Mouse (Mus musculus) cerebellum, adult 2 months (tissue): ENCODE data around the gene Abcc2. TPM values are rescaled to one million over a fixed set of nuclear protein-coding genes. Genes with fewer than 3 reads are reported as not detected.

Experiments
- DNase-seq, 2 experiments: peaks; one replicate each; pipeline ENCODE4 v3.0.0; 2021
- H3K27ac ChIP-seq: fragments of 200-500 bp; 2 replicates; pipeline ENCODE4 v1.5.1; 2012; ENCODE audit warnings: low read length, control low read depth, inconsistent platforms; ENCODE audit not compliant: insufficient read depth
- H3K27me3 ChIP-seq: fragments of 200-500 bp; 2 replicates; pipeline ENCODE4 v1.6.1; 2012; ENCODE audit warnings: inconsistent platforms, mild to moderate bottlenecking, low read length, moderate library complexity; ENCODE audit not compliant: control insufficient read depth, insufficient read depth
- H3K4me1 ChIP-seq: fragments of 200-500 bp; 2 replicates; pipeline ENCODE4 v1.6.1; 2011; ENCODE audit warnings: low read length; ENCODE audit not compliant: control insufficient read depth, insufficient read depth
- H3K4me3 ChIP-seq: fragments of 200-500 bp; replicated peaks from 2 replicates; pipeline ENCODE3; 2011; ENCODE audit warnings: mild to moderate bottlenecking, low read depth, low read length, control low read depth; ENCODE audit not compliant: insufficient read depth
- CTCF ChIP-seq: fragments of 200-500 bp; IDR thresholded peaks from 2 replicates; pipeline ENCODE4 v1.5.1; 2011; ENCODE audit warnings: low read depth, mild to moderate bottlenecking, control low read depth, low read length, moderate library complexity, borderline replicate concordance; ENCODE audit not compliant: insufficient read depth
- POLR2A ChIP-seq: fragments of 200-500 bp; IDR thresholded peaks from 2 replicates; pipeline ENCODE4 v1.6.1; 2011; ENCODE audit warnings: low read length, control low read depth, borderline replicate concordance; ENCODE audit not compliant: insufficient read depth
- WGBS: fragments of 180-500 bp; shearing (Covaris S2); methylation state at CpG from one replicate; pipeline ENCODE4 v1.1.7; 2018; 5-methylcytosine and 5-hydroxymethylcytosine counted together
- polyA plus RNA-seq: library from polyadenylated mRNA; depleted of rRNA; stranded (reverse); fragments of >200 nt; gene quantifications from 2 replicates; pipeline ENCODE4 v1.2.3, GENCODE M21; 2012

The Abcc2 gene
- polyA plus RNA-seq, 1 experiment: 0.05 TPM

GRCm38 (mm10) chr19:43784761-43785160 is 2.8 kb downstream of the Abcc2 start:
- no peak overlapping the region for H3K27ac ChIP-seq
- H3K4me3 ChIP-seq: no peak overlapping the region
- H3K4me1 ChIP-seq: no peaks in the 10 kb centered on the region
- TF ChIP-seq CTCF (no peak), POLR2A (no peak)
- DNase-seq: no peak
- H3K27me3 ChIP-seq: no peaks in the 10 kb centered on the region
- WGBS: 77% methylated on average over 8 of the region's 8 CpGs

GRCm38 (mm10) chr19:43786249-43787026 is 4.4 kb downstream of the Abcc2 start:
- WGBS: 82% methylated on average over 13 of the region's 13 CpGs
- no peak for DNase-seq
- no peak overlapping the region for H3K4me3 ChIP-seq
- no peaks in the 10 kb centered on the region for H3K4me1 ChIP-seq
- no peak overlapping the region for H3K27ac ChIP-seq
- TF ChIP-seq CTCF (no peak), POLR2A (no peak)
- no peaks in the 10 kb centered on the region for H3K27me3 ChIP-seq

DNA sequence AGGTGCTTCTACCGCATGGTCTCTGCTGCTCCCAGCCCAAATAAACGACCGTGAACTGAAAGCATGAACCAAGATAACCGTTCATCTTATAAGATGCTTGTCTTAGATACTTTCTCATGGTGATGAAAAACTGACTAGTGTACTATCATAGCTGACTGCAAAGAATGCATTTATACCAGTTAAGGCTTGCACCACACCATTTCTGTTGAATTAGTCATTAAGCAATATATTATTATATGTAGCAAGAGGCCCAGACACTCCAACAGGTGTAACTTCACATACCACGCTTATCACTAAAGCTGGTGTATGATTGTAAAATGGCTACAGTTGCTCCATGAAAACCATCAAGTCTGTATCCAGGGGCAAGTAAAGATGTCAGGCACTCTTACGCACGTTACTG is 7.8 kb downstream of the Abcc2 start:
- Histone ChIP-seq H3K4me3 (no peak overlapping the region), H3K4me1 (no peaks in the 10 kb centered on the region), H3K27ac (no peak overlapping the region), H3K27me3 (no peaks in the 10 kb centered on the region)
- no peak for DNase-seq
- WGBS: 90% methylated on average over 7 of the region's 7 CpGs
- TF ChIP-seq POLR2A: no peak
- TF ChIP-seq CTCF: no peak

GRCm38 (mm10) chr19:43792537-43792936 is 10.5 kb downstream of the Abcc2 start:
- Histone ChIP-seq H3K27ac (no peak overlapping the region), H3K4me1 (no peaks in the 10 kb centered on the region), H3K4me3 (no peak overlapping the region), H3K27me3 (no peaks in the 10 kb centered on the region)
- 92% methylated on average over 4 of the region's 4 CpGs for WGBS
- no peak for DNase-seq
- TF ChIP-seq CTCF: no peak
- TF ChIP-seq POLR2A: no peak

- no peak for TF ChIP-seq CTCF
- WGBS: 93% methylated on average over 1 of the region's 1 CpGs
- no peak overlapping the region for H3K4me3 ChIP-seq
- no peaks in the 10 kb centered on the region for H3K4me1 ChIP-seq
- DNase-seq: no peak
- no peaks in the 10 kb centered on the region for H3K27me3 ChIP-seq
- H3K27ac ChIP-seq: no peak overlapping the region
Observed at GRCm38 (mm10) chr19:43793951-43794350, 12.0 kb downstream of the Abcc2 start.

- no peak overlapping the region for H3K27ac ChIP-seq
- WGBS: 72% methylated on average over 8 of the region's 8 CpGs
- H3K4me3 ChIP-seq: no peak overlapping the region
- H3K27me3 ChIP-seq: no peaks in the 10 kb centered on the region
- H3K4me1 ChIP-seq: no peaks in the 10 kb centered on the region
- TF ChIP-seq POLR2A (no peak), CTCF (no peak)
- DNase-seq: no peak
Observed at GRCm38 (mm10) chr19:43795511-43795910, 13.5 kb downstream of the Abcc2 start.

- WGBS: 72% methylated on average over 5 of the region's 5 CpGs
- no peak for DNase-seq
Observed at GRCm38 (mm10) chr19:43797216-43797615, 15.2 kb downstream of the Abcc2 start.

DNA sequence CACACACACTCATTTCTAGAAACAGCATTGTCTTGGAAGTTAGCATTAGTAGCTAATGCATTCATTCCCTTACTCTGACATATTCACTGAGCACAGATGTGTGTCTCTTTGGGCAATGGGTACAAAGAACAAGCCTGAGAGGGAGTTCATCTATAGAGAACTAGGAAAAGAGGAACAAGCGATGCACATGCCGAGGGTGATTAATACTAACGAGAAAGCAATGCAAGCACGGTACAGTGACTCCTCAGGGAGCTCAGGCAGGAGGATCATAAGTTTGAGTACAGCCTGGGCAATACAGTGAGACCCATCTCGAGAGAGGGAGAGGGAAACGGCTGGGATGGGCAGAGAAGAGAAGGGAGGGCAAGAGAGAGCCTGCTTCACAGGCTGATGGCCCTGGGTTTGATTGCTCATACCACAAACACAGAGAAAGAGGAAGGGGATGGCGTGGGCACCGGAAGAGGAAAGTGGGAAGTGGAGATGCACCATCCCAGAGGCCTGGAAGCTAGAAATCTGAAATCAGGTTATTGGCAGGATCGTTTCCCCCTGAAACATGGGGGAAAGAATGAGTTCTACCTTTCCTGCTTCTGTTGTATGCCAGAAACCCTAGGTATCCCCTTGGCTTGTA is 19.5 kb downstream of the Abcc2 start:
- no peak for DNase-seq
- H3K27me3 ChIP-seq: no peaks in the 10 kb centered on the region
- no peak for TF ChIP-seq POLR2A
- TF ChIP-seq CTCF: no peak
- 78% methylated on average over 9 of the region's 9 CpGs for WGBS
- no peak overlapping the region for H3K4me3 ChIP-seq
- H3K27ac ChIP-seq: no peak overlapping the region
- no peaks in the 10 kb centered on the region for H3K4me1 ChIP-seq

More at GRCm38 (mm10) chr19:43797216-43797615, 15.2 kb downstream of the Abcc2 start:
- Histone ChIP-seq H3K4me1 (no peaks in the 10 kb centered on the region), H3K4me3 (no peak overlapping the region), H3K27me3 (no peaks in the 10 kb centered on the region), H3K27ac (no peak overlapping the region)
- TF ChIP-seq CTCF (no peak), POLR2A (no peak)
